Mouse (Mus musculus) thymus, postnatal 10 days (tissue): ENCODE data around the gene Scaf1.

Source experiments
- DNase-seq, 2 experiments: peaks; one replicate each; pipeline ENCODE4 v3.0.0; 2021; ENCODE audit warnings: low spot score in 2 of 2

The Scaf1 gene

GRCm38 (mm10) chr7:45014096-45014451, 2.1 kb downstream of the Scaf1 start:
- DNase-seq, result no peak

DNA sequence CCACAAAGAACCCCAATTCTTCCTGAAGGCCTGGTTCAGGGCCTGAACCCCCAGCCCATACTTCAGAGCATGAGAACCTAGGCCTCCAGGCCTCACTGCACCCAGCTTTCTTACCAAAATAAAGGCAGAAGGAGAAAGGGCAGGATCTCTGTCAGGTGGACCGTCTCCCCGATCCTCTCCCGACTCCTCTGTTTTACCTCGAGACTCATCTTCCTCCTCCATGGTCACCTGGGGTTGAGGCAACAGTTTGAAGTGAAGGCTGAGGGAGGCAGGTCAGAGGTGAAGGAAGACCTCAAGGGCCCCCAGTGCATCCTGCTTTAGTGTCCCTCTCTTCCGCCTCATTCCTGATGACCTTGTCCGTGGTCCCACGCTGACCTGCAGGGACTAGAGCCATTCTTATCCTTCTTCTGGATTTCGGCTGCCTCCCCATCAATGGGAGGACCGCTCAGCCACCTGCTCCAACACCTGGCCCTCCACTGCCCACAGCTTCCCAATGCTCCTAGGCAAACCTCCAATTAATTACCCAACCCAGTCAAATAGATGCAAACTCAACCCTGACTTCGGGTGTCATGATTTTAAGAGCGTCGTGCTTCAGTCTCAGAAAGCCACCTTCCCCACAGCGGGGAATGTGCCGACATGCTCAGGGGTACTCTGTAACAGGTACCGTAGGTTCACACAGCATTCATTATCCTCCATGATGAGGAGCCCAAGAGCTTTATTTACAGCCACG, 2.6 kb downstream of the Scaf1 start:
- DNase-seq, result no peak

- no peak for DNase-seq
Measured at GRCm38 (mm10) chr7:45012824-45013223, 3.3 kb downstream of the Scaf1 start.

DNA sequence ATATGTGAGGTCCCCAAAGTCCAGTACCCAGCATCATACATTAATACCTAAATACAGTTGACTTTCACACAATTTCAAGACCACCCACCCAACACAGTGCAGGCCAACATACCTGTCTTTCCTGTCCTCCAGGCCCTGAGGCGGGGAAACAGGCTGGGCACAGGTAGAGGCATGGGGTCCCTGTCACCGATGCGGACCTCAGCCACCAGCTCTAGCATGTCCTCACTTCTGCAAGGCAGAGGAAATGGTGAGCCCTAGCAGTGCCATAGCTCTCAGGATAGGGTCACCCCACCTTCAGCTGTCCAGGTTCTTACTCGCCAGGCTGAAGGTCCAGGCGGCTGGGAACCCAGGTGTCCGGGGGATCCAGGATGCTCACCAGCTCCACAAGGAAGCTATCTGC, 4.2 kb downstream of the Scaf1 start:
- no peak for DNase-seq

- no peak for DNase-seq
Measured at GRCm38 (mm10) chr7:45008411-45008810, 7.8 kb downstream of the Scaf1 start.

GRCm38 (mm10) chr7:45007846-45008245, 8.3 kb downstream of the Scaf1 start:
- no peak for DNase-seq

DNA sequence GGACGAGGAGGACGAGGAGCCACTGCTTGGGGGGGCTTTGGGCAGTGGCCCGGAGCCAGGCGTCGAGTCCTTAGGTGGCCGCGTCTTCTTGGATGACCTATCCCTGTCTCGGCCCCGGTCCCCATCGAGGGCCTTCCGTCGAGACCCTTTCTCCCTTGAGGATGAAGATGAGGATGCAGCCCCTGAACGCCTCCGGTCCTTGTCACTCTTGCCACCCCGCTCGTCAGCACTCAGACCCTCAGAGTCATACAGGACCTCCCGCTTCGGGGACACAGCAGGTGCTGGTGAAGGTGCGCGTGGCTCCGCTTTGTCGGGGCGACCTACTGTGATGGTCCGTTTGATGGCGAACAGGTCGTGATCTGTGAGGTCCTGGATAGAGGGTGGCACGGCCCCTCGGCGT, 9.0 kb downstream of the Scaf1 start:
- DNase-seq, result no peak

GRCm38 (mm10) chr7:45006503-45006902, 9.7 kb downstream of the Scaf1 start:
- no peak for DNase-seq

DNA sequence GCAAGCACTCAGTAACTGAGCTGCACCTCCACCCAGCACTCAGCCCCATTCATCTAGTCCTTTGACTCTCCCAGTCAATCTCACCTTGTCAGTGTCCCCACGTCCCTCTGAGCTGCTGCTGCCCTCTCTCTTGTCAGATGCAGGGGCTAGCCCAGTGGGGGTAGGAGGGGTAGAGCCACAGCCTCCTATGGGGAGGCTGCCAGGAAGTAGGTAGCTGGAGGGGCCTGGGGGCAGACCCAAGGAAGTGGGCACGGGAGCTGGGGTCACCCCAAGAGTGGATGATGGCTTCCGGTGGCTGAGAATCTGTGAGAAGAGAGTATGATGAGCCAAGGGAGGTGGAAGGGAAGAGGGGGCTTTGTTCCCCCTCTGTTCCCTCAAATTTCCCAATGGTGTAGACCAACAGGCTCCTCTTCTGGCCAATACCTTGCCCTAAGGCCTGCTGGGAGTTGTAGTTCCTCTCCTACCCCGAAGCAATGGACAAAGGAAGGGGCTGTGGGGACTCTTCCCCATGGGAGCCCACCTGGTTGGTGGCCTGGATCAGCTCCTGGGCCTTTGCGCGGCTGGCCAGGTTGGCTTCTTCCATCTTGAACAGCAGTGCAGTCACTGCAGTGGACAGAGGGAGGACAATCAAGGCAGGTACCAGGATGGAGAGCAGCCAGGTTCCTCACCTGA, 10.7 kb downstream of the Scaf1 start:
- no peak for DNase-seq

- no peak for DNase-seq
Measured at GRCm38 (mm10) chr7:45004546-45004945, 11.6 kb downstream of the Scaf1 start.

GRCm38 (mm10) chr7:45002440-45002839, 13.7 kb downstream of the Scaf1 start:
- no peak for DNase-seq

DNA sequence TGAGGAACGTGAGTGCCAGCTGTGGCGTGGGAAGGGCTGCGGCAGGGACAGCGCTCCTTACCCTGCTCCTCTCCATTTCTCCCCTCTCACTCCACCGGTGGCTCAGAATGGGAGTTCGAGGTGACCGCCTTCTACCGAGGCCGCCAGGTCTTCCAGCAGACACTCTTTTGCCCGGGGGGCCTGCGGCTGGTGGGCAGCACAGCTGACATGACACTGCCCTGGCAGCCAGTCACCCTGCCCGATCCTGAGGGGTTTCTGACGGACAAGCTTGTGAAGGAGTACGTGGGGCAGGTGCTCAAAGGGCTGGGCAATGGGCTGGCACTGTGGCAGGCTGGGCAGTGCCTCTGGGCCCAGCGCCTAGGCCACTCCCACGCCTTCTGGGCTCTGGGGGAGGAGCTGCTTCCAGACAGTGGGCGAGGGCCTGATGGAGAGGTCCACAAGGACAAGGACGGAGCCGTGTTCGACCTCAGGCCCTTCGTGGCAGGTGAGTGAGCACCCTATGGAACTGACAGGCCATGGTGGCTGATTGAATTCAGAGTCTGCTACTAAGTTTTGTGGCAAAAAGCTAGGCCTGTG, 15.5 kb downstream of the Scaf1 start:
- no peak for DNase-seq

- DNase-seq, result no peak
Measured at GRCm38 (mm10) chr7:44999753-45000152, 16.4 kb downstream of the Scaf1 start.

GRCm38 (mm10) chr7:44998501-44998955, 17.6 kb downstream of the Scaf1 start, which contains the start of gene Bcl2l12:
Gene Bcl2l12, minus strand, starts transcription at chr7:44998712.
- DNase-seq, result peak in 1 of 2 experiments; percentile 29

- DNase-seq, result no peak
Measured at GRCm38 (mm10) chr7:44997940-44998428, 18.2 kb downstream of the Scaf1 start.

- peak; percentile 95 to 98 for DNase-seq
Measured at GRCm38 (mm10) chr7:44997231-44997939, 18.8 kb downstream of the Scaf1 start, which contains the start of gene Irf3. Gene Irf3, plus strand, starts transcription at chr7:44997648.

- DNase-seq, result peak in 1 of 2 experiments; percentile 37
Measured at GRCm38 (mm10) chr7:44996672-44997071, 19.5 kb downstream of the Scaf1 start.

GRCm38 (mm10) chr7:44986879-44987718, 29.1 kb downstream of the Scaf1 start:
- peak in 1 of 2 experiments; percentile 27 for DNase-seq

DNA sequence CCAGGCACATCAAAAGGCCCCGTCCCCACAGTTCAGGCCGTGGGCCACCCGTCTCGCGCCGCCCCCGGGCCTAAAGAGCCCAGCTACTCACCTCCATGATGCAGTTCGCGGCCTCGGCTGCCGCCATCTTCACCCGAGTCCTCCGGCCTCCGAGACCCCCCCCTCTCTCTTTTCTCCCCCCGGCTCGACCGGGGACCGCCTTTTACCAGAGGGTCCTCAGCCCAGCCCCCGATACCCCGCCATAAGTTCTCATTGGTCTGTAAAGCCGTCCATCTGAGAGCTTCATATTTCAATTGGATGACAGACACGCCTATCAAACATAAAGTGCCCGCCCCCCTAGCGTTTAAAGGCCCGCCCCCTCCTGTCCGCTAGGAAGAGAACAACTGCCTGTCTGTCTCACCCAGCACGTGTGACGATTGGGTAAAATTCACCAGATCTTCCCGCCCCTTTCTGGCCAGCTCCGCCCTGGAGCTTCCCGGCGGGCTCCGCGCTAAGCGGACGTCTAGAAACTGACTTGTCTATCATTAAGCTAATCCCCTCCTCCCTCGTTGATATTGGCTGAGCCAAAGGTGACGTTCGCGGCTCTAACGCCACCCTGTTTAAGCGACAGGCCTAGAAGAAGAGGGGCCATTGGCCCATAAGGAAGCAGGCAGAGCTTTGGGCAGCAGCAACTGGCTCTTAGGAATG, 29.8 kb downstream of the Scaf1 start, which contains the start of gene Prmt1:
Prmt1 (minus strand) TSS at position 377 of the 687 bp plus-strand sequence.
- DNase-seq, result peak; percentile 93 to 99

DNA sequence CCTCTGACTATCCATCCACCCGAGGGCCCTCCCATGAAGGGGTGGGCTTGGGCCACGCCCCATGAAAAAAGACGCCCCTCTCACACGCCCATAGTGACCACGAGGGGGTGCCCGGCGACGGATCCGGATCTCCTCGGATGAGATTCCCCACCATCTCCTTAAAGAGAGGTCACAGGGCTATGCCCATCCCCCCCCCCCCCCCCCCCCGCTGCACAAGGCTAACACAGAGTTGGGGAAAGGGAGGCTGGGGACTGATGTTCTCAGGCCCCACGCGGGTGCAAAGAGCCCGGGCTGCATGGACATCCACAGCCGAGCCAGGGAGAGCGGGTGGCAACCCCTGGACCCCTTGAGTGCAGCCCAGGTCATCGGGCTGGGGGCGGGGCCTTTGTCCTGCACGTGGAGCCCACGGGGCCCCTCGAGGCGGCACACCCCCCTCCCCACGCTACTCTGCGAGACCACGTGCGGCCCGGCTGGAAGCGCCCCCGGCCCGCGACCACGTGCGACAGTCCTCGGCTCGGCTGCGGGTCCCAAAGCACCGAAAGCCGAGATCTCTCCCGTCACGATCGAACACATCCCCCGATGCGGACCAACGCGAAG, 30.5 kb downstream of the Scaf1 start:
- peak; percentile 50 to 63 for DNase-seq
